Mouse (Mus musculus): ENCODE data around the gene Rnf185.

Rnf185 gene

GRCm38 (mm10) chr11:3452167-3452639 is at the start of gene Rnf185:
Rnf185 (minus strand) TSS chr11:3452363.
- DNase-seq (ENCODE audit: low read depth, low spot score) = peak; percentile 95

- no peak for DNase-seq (ENCODE audit: low read depth, low spot score)
Observed at GRCm38 (mm10) chr11:3497296-3497695, 45.1 kb upstream of the Rnf185 start.

GRCm38 (mm10) chr11:3496756-3497155 is 44.6 kb upstream of the Rnf185 start:
- DNase-seq (ENCODE audit: low read depth, low spot score) = no peak

- DNase-seq (ENCODE audit: low read depth, low spot score) = no peak
Observed at GRCm38 (mm10) chr11:3495496-3495895, 43.3 kb upstream of the Rnf185 start.

- no peak for DNase-seq (ENCODE audit: low read depth, low spot score)
Observed at GRCm38 (mm10) chr11:3494857-3495256, 42.7 kb upstream of the Rnf185 start.

- DNase-seq (ENCODE audit: low read depth, low spot score) = no peak
Observed at GRCm38 (mm10) chr11:3492748-3493147, 40.6 kb upstream of the Rnf185 start.

GRCm38 (mm10) chr11:3489036-3489435 is 36.9 kb upstream of the Rnf185 start:
- no peak for DNase-seq (ENCODE audit: low read depth, low spot score)

GRCm38 (mm10) chr11:3487952-3488570 is 35.9 kb upstream of the Rnf185 start, which contains the start of gene Pla2g3:
Pla2g3 (plus strand) TSS chr11:3488284.
- no peak for DNase-seq (ENCODE audit: low read depth, low spot score)

GRCm38 (mm10) chr11:3486349-3486748 is 34.2 kb upstream of the Rnf185 start:
- no peak for DNase-seq (ENCODE audit: low read depth, low spot score)

- peak; percentile 38 for DNase-seq (ENCODE audit: low read depth, low spot score)
Observed at GRCm38 (mm10) chr11:3483980-3484642, 31.9 kb upstream of the Rnf185 start.

GRCm38 (mm10) chr11:3475489-3475888 is 23.3 kb upstream of the Rnf185 start:
- DNase-seq (ENCODE audit: low read depth, low spot score) = no peak

- no peak for DNase-seq (ENCODE audit: low read depth, low spot score)
Observed at GRCm38 (mm10) chr11:3474480-3475115, 22.4 kb upstream of the Rnf185 start.

- DNase-seq (ENCODE audit: low read depth, low spot score) = no peak
Observed at GRCm38 (mm10) chr11:3472484-3472883, 20.3 kb upstream of the Rnf185 start.

- no peak for DNase-seq (ENCODE audit: low read depth, low spot score)
Observed at GRCm38 (mm10) chr11:3471448-3471850, 19.3 kb upstream of the Rnf185 start.

- no peak for DNase-seq (ENCODE audit: low read depth, low spot score)
Observed at GRCm38 (mm10) chr11:3462846-3463245, 10.7 kb upstream of the Rnf185 start.

GRCm38 (mm10) chr11:3459105-3459468 is 6.9 kb upstream of the Rnf185 start:
- DNase-seq (ENCODE audit: low read depth, low spot score) = no peak

- DNase-seq (ENCODE audit: low read depth, low spot score) = no peak
Observed at GRCm38 (mm10) chr11:3458428-3459104, 6.4 kb upstream of the Rnf185 start.

GRCm38 (mm10) chr11:3456354-3456753 is 4.2 kb upstream of the Rnf185 start:
- peak; percentile 26 for DNase-seq (ENCODE audit: low read depth, low spot score)

- no peak for DNase-seq (ENCODE audit: low read depth, low spot score)
Observed at GRCm38 (mm10) chr11:3454506-3454905, 2.3 kb upstream of the Rnf185 start.

GRCm38 (mm10) chr11:3453467-3453866 is 1.3 kb upstream of the Rnf185 start:
- no peak for DNase-seq (ENCODE audit: low read depth, low spot score)

GRCm38 (mm10) chr11:3452769-3453168 is 606 bp upstream of the Rnf185 start:
- no peak for DNase-seq (ENCODE audit: low read depth, low spot score)

GRCm38 (mm10) chr11:3451701-3452163 is 431 bp downstream of the Rnf185 start:
- DNase-seq (ENCODE audit: low read depth, low spot score) = peak; percentile 19

All from telencephalon, adult 2 months (tissue).